Mouse (Mus musculus) urinary bladder, postnatal 36 days (tissue): ENCODE data around the gene Cep83.

ENCODE experiments used
- DNase-seq, 2 experiments: peaks; one replicate each; pipeline ENCODE4 v3.0.0; 2022; ENCODE audit warnings: low spot score in 2 of 2, mixed read lengths in 1 of 2

Gene Cep83

GRCm38 (mm10) chr10:94779319-94779718, 90.9 kb downstream of the Cep83 start:
- no peak for DNase-seq

DNA sequence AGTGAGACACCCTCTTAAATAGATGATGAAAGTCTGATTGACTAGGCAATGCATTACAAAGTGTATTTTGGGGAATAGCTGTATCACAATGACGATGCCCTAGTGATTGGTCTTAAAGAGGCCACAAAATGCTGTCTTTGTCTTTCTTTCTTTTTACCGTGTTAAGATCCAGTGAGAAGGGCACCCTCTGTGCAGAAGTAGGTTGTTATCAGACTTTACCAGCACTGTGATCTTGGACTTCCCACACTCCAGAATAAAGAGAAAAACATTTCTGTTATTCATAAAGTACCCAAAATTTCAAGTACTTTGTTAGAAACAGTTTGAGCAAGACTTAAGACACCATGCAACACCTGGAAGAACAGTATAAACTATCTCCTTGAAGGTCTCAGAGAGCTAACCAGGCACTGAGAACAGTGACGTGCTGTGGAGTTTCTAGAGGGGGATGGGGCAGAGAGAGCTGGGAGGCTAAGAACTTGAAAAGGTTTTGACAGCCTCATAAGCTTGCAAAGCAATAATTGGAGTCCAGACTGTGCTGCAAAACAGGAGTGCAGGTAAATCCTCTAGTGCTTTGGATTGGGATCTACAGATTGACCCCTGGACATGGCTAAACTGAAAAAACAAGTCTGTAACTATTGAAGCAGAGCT, 92.3 kb downstream of the Cep83 start:
- DNase-seq: no peak

- no peak for DNase-seq
Observed at GRCm38 (mm10) chr10:94789205-94789604, 100.8 kb downstream of the Cep83 start.

DNA sequence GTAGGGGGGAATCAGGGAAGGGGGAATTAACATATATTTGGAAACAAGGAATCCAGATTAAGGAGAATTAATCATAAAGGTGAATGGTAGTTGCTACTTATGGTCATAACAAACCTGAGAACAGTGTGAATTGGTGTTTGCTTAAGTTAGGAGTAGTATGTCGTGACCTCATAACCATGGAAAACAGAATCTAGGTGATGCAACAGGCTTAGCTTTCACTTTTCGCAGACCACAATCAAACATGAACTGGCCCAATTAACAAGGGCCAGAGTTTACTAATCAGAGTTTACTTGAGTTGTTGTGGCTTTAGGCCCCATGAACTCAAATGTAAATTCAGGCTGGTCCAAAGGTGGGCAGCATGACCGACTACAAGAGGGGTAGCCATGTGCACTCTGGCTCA, 105.5 kb downstream of the Cep83 start:
- no peak for DNase-seq

DNA sequence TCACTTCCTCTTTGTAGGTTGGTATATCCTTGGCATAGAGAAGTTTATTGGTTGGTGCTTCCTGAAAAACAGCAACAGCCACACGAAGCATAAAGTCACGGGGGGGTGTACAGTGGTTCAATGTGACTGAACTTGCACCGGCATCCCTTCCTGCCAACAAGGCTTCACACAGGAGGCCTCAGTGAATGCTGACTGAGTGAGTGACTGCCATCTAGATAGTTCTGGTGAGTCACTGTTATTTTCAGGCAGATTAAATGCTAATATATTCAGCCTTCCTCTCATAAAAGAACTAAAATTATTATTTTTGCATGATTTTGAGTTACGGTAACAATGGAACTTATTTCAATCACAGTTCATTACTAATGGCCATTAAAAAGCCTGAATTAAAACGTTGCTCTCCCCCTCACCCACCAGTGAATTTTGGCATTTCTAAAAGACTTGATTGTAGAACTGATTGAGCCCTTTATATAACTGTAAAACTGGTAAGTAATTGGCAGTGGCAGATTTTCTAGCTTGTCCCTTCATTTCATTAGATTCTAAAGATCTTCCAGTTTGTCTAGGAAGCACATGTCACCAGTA, 106.3 kb downstream of the Cep83 start:
- DNase-seq: no peak

GRCm38 (mm10) chr10:94798128-94798527, 109.7 kb downstream of the Cep83 start:
- no peak for DNase-seq

DNA sequence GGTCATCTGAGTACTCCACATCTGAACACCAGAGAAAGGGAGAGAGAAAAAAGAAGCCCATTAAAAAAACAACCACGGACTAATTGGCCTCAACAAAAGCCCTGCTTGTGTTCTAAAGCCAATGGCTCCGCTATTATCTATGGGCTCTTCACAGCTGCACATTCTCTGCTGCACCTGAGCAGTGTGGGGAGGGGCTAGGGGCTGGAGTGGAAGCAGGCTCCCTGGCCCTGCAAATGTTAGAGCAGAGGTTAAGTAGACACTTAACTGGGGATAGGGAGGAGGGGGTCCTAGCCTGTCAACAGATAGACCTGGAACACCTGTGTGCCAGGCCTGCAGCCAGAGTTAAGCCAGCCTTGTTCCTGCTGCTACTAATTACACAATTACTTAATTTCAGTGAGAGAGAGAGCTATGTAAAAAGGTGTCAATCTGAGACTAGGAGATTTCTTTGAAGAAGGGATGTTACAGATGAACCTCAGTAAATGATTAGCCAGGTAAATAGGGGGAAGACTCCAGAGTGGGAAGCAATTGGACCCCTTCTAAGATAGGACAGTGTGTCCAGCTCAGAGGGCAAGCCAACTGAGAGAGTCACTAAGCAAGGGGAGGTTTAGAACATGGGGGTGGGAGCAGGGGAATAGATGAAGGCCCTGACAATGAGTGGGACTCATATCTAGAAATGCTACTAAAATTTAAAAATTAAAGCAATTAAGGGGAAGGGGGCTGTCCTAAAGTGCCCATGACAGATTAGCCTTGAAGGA, 111.2 kb downstream of the Cep83 start:
- DNase-seq: no peak

DNA sequence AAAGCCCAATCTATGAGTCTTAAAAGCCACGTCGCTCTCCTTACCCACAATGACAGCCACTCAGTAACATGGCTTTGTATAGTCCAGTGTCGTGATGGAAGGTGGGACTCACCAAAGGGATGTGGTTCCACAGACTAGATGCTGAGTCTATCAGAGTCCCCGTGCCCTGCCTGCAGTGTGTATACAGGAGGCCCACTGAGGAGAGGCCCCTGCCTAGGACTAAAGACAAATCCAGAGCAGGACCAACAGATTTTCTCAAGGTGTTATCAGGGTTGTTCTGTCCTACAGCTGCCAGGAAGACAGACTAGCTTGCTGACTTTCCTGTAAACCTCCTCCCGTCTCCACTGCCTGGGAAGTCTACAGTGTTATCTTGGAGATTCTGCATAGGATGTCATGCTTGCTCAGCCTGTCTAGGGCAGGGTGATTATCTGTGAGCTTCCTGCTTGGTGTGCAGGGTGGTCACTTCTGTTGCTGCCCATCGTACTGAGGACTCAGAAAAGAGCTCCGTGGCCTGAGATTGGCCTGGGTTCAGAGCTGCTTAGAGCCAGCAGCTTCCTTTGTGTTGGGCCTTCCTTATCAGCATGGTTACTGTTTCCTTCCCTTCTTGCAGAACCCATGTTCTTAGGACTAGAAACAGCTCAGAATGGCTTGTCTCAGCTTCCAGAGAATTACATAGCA, 112.4 kb downstream of the Cep83 start:
- no peak for DNase-seq

- DNase-seq: no peak
Observed at GRCm38 (mm10) chr10:94804029-94804908, 115.8 kb downstream of the Cep83 start.

- DNase-seq: no peak
Observed at GRCm38 (mm10) chr10:94804909-94805220, 116.4 kb downstream of the Cep83 start.

DNA sequence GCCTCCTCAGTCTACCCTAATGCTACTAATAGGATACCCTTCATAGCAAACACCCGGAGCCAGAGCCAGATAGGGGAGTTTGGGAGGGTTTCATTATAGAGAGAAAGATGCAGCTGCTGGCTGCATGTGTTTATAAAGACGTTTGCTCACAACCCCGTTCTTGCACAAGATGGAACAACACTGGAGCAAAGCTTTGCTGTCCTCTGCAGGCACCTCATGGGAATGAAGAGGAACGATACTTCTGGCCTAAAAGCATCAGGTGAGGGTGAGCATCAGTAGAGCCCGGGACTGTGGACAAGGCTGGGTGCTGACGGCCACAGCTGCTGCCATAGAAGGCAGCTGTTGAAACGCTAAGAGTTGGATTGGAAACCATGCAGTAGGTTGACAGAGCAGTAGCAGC, 118.9 kb downstream of the Cep83 start:
- no peak for DNase-seq

GRCm38 (mm10) chr10:94808275-94808674, 119.8 kb downstream of the Cep83 start:
- no peak for DNase-seq

DNA sequence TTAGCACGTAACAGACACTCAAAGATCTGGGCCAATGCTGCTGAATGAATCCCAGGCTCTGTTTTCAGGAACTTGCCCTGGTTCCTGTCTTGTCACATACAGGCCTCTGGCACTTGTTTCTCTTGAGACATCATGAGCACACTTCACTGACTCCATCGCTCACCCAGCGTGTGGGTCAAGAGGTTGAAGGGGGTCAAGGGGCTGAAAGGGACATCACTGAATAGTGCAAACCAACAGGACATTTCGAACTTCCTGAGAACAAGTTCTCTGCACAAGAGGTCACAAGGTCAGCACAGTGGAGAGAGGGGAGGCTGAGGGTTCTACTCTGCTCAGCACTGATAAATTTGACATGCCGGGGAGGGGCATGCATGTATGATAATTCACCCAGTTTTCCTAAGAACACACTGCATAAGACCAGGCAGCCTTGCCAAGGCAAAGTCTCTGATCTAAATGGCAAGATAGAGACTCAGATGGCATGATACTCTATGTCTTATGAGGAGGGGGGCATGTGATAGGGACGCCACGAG, 121.6 kb downstream of the Cep83 start:
- no peak for DNase-seq

GRCm38 (mm10) chr10:94811907-94812851, 123.7 kb downstream of the Cep83 start:
- DNase-seq: no peak

DNA sequence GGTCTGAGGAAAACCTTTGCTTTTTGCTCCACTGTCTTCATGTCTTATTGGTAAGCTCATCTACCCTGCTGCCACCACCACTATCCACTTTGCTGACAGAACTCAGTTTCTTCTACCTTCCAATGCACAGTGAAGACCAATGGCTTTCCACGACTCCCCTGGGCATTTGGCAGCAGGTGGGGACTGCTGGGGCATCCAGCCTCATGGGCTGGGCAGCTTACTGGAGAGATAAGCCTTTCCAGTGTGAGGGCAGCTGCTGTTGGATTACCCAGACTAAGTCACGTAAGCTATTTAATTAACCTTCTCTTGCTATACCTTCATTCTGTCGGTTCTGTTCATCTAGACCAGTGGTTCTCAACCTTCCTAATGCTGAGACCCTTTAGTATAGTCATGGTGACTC, 129.7 kb downstream of the Cep83 start:
- DNase-seq: no peak

GRCm38 (mm10) chr10:94818781-94819665, 130.6 kb downstream of the Cep83 start:
- DNase-seq: no peak

GRCm38 (mm10) chr10:94823971-94824760, 135.7 kb downstream of the Cep83 start:
- no peak for DNase-seq

DNA sequence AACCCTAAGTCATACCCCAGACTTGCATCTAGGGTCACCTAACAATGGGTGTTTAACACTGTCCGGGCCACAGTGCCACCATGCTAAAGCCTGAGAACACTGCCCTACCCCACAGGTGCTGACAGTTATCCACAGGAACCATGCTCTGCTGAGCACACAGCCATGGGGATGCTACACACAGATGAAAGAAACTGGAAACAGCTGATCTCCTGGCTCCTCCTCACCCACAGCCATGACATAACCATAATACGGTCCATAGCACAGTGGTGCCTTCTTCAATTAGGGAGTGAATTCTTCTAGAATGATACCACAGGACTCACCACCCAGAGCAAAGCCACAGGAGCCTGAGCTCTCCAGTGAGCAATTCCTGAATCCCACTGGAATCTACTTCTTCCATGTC, 137.5 kb downstream of the Cep83 start:
- DNase-seq: no peak

GRCm38 (mm10) chr10:94826436-94826835, 138.0 kb downstream of the Cep83 start:
- no peak for DNase-seq
